Mouse (Mus musculus) neural tube, embryonic 13.5 days (tissue): ENCODE measurements around the gene Jpt1. TPM values are rescaled to one million over a fixed set of nuclear protein-coding genes. Genes with fewer than 3 reads are reported as not detected.

Experiments used
- ATAC-seq: fragments of 200-750 bp; cut with Nextera tagmentation; 2 replicates; pipeline ENCODE4 v1.8.0; 2017; ENCODE audit warnings: low read depth, mild to moderate bottlenecking, moderate TSS enrichment, moderate library complexity
- H3K27ac ChIP-seq: fragments of 300-500 bp; sonication (generic); replicated peaks from 2 replicates; pipeline ENCODE4 v1.5.1; 2015; ENCODE audit warnings: moderate library complexity, mild to moderate bottlenecking, inconsistent platforms
- H3K27me3 ChIP-seq: fragments of 300-500 bp; sonication (generic); 2 replicates; pipeline ENCODE4 v1.6.1; 2015; ENCODE audit warnings: mild to moderate bottlenecking, inconsistent platforms
- H3K36me3 ChIP-seq: fragments of 300-500 bp; sonication (generic); 2 replicates; pipeline ENCODE4 v1.6.1; 2015; ENCODE audit warnings: mild to moderate bottlenecking, inconsistent platforms
- H3K4me1 ChIP-seq: fragments of 300-500 bp; sonication (generic); replicated peaks from 2 replicates; pipeline ENCODE4 v1.6.1; 2015; ENCODE audit warnings: inconsistent platforms
- H3K4me2 ChIP-seq: fragments of 300-500 bp; sonication (generic); 2 replicates; pipeline ENCODE4 v1.6.1; 2015; ENCODE audit warnings: inconsistent platforms, mild to moderate bottlenecking, moderate library complexity
- H3K4me3 ChIP-seq: fragments of 300-500 bp; sonication (generic); 2 replicates; pipeline ENCODE4 v1.5.1; 2015; ENCODE audit warnings: mild to moderate bottlenecking, inconsistent platforms
- H3K9ac ChIP-seq: fragments of 300-500 bp; sonication (generic); 2 replicates; pipeline ENCODE4 v1.6.1; 2015; ENCODE audit warnings: moderate library complexity, mild to moderate bottlenecking, inconsistent platforms
- H3K9me3 ChIP-seq: fragments of 300-500 bp; sonication (generic); 2 replicates; pipeline ENCODE4 v1.6.1; 2016; ENCODE audit warnings: inconsistent platforms
- WGBS: fragments of 180-500 bp; shearing (Covaris S2); methylation state at CpG from one replicate; pipeline ENCODE4 v1.1.7; 2015; 5-methylcytosine and 5-hydroxymethylcytosine counted together
- microRNA-seq: library from miRNA; unstranded; fragments of <30 nt; microRNA quantifications from one replicate; pipeline ENCODE4, GENCODE M21; 2016
- polyA plus RNA-seq: library from polyadenylated mRNA; unstranded; fragments of >200 nt; fragmentation: Nextera tagmentation; extraction: Ambion mirVana; gene quantifications from 2 replicates; pipeline ENCODE4 v1.2.1, GENCODE M21; 2015

Jpt1 gene
- polyA plus RNA-seq, 1 experiment from 2014 or later = 1,262 TPM

GRCm38 (mm10) chr11:115450176-115450575 is 64.0 kb downstream of the Jpt1 start:
- no peaks in the 10 kb centered on the region for H3K36me3 ChIP-seq
- H3K4me1 ChIP-seq = no peaks in the 10 kb centered on the region
- no peaks in the 10 kb centered on the region for H3K9me3 ChIP-seq
- no peaks in the 10 kb centered on the region for H3K27me3 ChIP-seq
- no peak overlapping the region for H3K9ac ChIP-seq
- no peak overlapping the region for H3K27ac ChIP-seq
- no peak for ATAC-seq
- no peak overlapping the region for H3K4me2 ChIP-seq
- H3K4me3 ChIP-seq = no peak overlapping the region
- WGBS = 84% methylated on average over 7 of the region's 7 CpGs

GRCm38 (mm10) chr11:115448998-115449397 is 65.2 kb downstream of the Jpt1 start:
- Histone ChIP-seq H3K27ac (no peak overlapping the region), H3K4me1 (no peaks in the 10 kb centered on the region), H3K4me2 (no peak overlapping the region), H3K27me3 (no peaks in the 10 kb centered on the region), H3K9me3 (no peaks in the 10 kb centered on the region), H3K9ac (no peak overlapping the region), H3K4me3 (no peak overlapping the region), H3K36me3 (no peaks in the 10 kb centered on the region)
- no peak for ATAC-seq
- 52% methylated on average over 7 of the region's 7 CpGs for WGBS

GRCm38 (mm10) chr11:115448075-115448474 is 66.1 kb downstream of the Jpt1 start:
- Histone ChIP-seq H3K4me2 (no peak overlapping the region), H3K4me1 (no peaks in the 10 kb centered on the region), H3K9me3 (no peaks in the 10 kb centered on the region), H3K4me3 (no peak overlapping the region), H3K9ac (no peak overlapping the region), H3K36me3 (no peaks in the 10 kb centered on the region), H3K27me3 (no peaks in the 10 kb centered on the region), H3K27ac (no peak overlapping the region)
- no peak for ATAC-seq
- 87% methylated on average over 16 of the region's 16 CpGs for WGBS

Small RNA genes within 50 kb of the gene (microRNA-seq; reads per million reads assigned to microRNA genes)
- gene Mir3968 = 0.44 reads per million

Other genes starting within 250 kb of the Jpt1 start
- gene Grin2c, start 247.1 kb downstream of the Jpt1 start, polyA plus RNA-seq = 0.55 and 0.57 TPM in 2 replicates
- 19.4 and 20.4 TPM in 2 replicates for gene Fdxr, start 237.3 kb downstream of the Jpt1 start, polyA plus RNA-seq
- 0.65 and 1.1 TPM in 2 replicates for gene Fads6, start 216.7 kb downstream of the Jpt1 start, polyA plus RNA-seq
- not detected in 2 replicates for gene Otop2, start 207.2 kb downstream of the Jpt1 start, polyA plus RNA-seq
- gene Ush1g, start 192.3 kb downstream of the Jpt1 start, polyA plus RNA-seq = 0.14 and 0.18 TPM in 2 replicates
- gene Otop3, start 179.7 kb downstream of the Jpt1 start, polyA plus RNA-seq = 1.4 and 2.1 TPM in 2 replicates
- 41.5 and 44.6 TPM in 2 replicates for gene Hid1, start 146.6 kb downstream of the Jpt1 start, polyA plus RNA-seq
- gene Cdr2l, start 132.5 kb downstream of the Jpt1 start, polyA plus RNA-seq = 23.7 and 24.1 TPM in 2 replicates
- 182 and 203 TPM in 2 replicates for gene Mrpl58, start 110.6 kb downstream of the Jpt1 start, polyA plus RNA-seq
- gene Atp5h, start 94.4 kb downstream of the Jpt1 start, polyA plus RNA-seq = 920 and 1,025 TPM in 2 replicates
- 22.9 and 23.5 TPM in 2 replicates for gene Kctd2, start 94.3 kb downstream of the Jpt1 start, polyA plus RNA-seq
- not detected in 2 replicates for gene Trim80, start 73.8 kb downstream of the Jpt1 start, polyA plus RNA-seq
- gene Slc16a5, start 51.9 kb downstream of the Jpt1 start, polyA plus RNA-seq = 0.20 TPM in 1 of 2 replicates, not detected in the other
- gene Armc7, start 38.7 kb downstream of the Jpt1 start, polyA plus RNA-seq = 13.1 and 14.4 TPM in 2 replicates
- 95.6 and 96.7 TPM in 2 replicates for gene Nt5c, start 22.5 kb downstream of the Jpt1 start, polyA plus RNA-seq
- gene Sumo2, start 21.9 kb upstream of the Jpt1 start, polyA plus RNA-seq = 1,158 and 1,175 TPM in 2 replicates
- 99.8 and 119 TPM in 2 replicates for gene Nup85, start 50.0 kb upstream of the Jpt1 start, polyA plus RNA-seq
- 73.9 and 91.8 TPM in 2 replicates for gene Mrps7, start 89.5 kb upstream of the Jpt1 start, polyA plus RNA-seq
- gene Gga3, start 89.7 kb upstream of the Jpt1 start, polyA plus RNA-seq = 36.1 and 36.4 TPM in 2 replicates
- 12.0 and 12.5 TPM in 2 replicates for gene Mif4gd, start 98.6 kb upstream of the Jpt1 start, polyA plus RNA-seq
- gene Slc25a19, start 113.9 kb upstream of the Jpt1 start, polyA plus RNA-seq = 33.0 and 37.5 TPM in 2 replicates
- gene Grb2, start 194.2 kb upstream of the Jpt1 start, polyA plus RNA-seq = 189 and 191 TPM in 2 replicates